ENCODE assay signal across 22 mouse cellular contexts in the genomic region with DNA sequence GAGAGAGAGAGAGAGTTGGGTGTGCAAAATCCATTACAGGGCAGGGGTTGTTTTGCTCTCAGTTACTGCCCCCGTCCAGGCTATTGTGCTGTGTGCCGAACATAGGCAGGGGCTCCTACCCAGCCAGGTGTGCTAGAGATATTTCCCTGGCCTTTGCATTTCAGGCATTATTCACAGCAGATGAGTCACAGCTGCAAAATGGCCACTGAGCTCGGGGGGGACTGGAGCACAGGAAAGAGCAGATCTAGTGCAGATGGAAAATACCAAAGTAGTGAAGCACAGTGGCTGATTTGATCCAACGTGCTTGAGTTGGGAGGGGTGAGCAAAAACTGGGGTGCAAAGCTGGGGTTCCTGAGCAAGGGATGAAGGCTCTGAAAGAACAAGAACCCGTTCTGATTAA. TPM values are rescaled to one million over a fixed set of nuclear protein-coding genes. Genes with fewer than 3 reads are reported as not detected.
DNase-seq lines count a peak whose midpoint lies in the region; ATAC-seq lines count a peak whose summit lies in the region.
"Had no signal": no experiment of that assay in that cellular context is flagged by ENCODE, and none has a peak within 500 bp of the region (broad histone marks: within the 10 kb centered on the region; RNA-seq: fewer than 3 reads in every experiment).

No protein-coding gene starts in this region.

- H3K4me3 ChIP-seq in heart, embryonic 11.5 days (ENCODE audit: low read depth, low read length) = no peak overlapping the region
- H3K4me3 ChIP-seq: embryonic facial prominence, embryonic 15.5 days; hindbrain, embryonic 15.5 days; limb, embryonic 15.5 days; liver, embryonic 15.5 days; midbrain, embryonic 12.5 days had no signal

- H3K9ac ChIP-seq in heart, embryonic 11.5 days (ENCODE audit: low read depth, low read length) = no peak overlapping the region
- H3K9ac ChIP-seq: embryonic facial prominence, embryonic 15.5 days; hindbrain, embryonic 15.5 days; limb, embryonic 15.5 days; liver, embryonic 15.5 days; midbrain, embryonic 12.5 days had no signal

- peaks cover 63% of the 10 kb centered on the region for H3K4me1 ChIP-seq in heart, embryonic 11.5 days (ENCODE audit: control insufficient read depth, insufficient read depth, low read length)

- no peak for DNase-seq in heart, adult 11 months
- peak; percentile 43 for DNase-seq in kidney, postnatal 10 days
- no peak for DNase-seq in kidney, postnatal 36 days
- peak; percentile 54 for DNase-seq in adrenal gland, postnatal 10 days
- no peak for DNase-seq in frontal cortex, postnatal 10 days (ENCODE audit: low spot score in 2 of 2)
- no peak for DNase-seq in lung, postnatal 36 days
- no peak for DNase-seq in cerebellum, postnatal 14 days
- DNase-seq: cerebellum, adult 18-20 months; cerebellum, postnatal 36 days; gastrocnemius, postnatal 10 days; heart, postnatal 14 days; right cerebral cortex, postnatal 4 days; thymus, postnatal 14 days had no signal

- WGBS in heart, embryonic 11.5 days (ENCODE audit: insufficient replicate concordance) = 57% methylated on average over 5 of the region's 5 CpGs

- ATAC-seq in heart, embryonic 11.5 days (replicated peaks; ENCODE audit: insufficient number of reproducible peaks, low FRiP score, low TSS enrichment) = no peak
- ATAC-seq: intestine, postnatal 0 days had no signal

- no peaks in the 10 kb centered on the region for H3K36me3 ChIP-seq in heart, embryonic 11.5 days (ENCODE audit: control insufficient read depth, insufficient read depth, low read length)
- H3K36me3 ChIP-seq: embryonic facial prominence, embryonic 15.5 days; hindbrain, embryonic 15.5 days; limb, embryonic 15.5 days; liver, embryonic 15.5 days; midbrain, embryonic 12.5 days had no signal

- H3K9me3 ChIP-seq in heart, embryonic 11.5 days (replicated peaks; ENCODE audit: control insufficient read depth, low read length) = no peaks in the 10 kb centered on the region; the same call in 1 of the 2 replicates
- H3K9me3 ChIP-seq: embryonic facial prominence, embryonic 15.5 days; hindbrain, embryonic 15.5 days; limb, embryonic 15.5 days; liver, embryonic 15.5 days; midbrain, embryonic 12.5 days had no signal

- peaks cover 5% of the 10 kb centered on the region for H3K27me3 ChIP-seq in heart, embryonic 11.5 days (ENCODE audit: control insufficient read depth, insufficient read depth, low read length)
- H3K27me3 ChIP-seq: hindbrain, embryonic 15.5 days had no signal

- peak overlapping the region; percentile 24; the same call in 1 of the 2 replicates for H3K4me2 ChIP-seq in heart, embryonic 11.5 days
- H3K4me2 ChIP-seq: embryonic facial prominence, embryonic 15.5 days; hindbrain, embryonic 15.5 days; limb, embryonic 15.5 days; liver, embryonic 15.5 days; midbrain, embryonic 12.5 days had no signal

- H3K27ac ChIP-seq in heart, embryonic 11.5 days (ENCODE audit: low read depth, low read length) = no peak overlapping the region
- H3K27ac ChIP-seq: embryonic facial prominence, embryonic 15.5 days; hindbrain, embryonic 15.5 days; limb, embryonic 15.5 days; liver, embryonic 15.5 days; midbrain, embryonic 12.5 days had no signal

RNA-seq across cellular contexts. Expression of a gene that starts 7.0 kb away (rescaled TPM):
- polyA plus RNA-seq in heart, embryonic 11.5 days (2014; fragmentation: Nextera tagmentation; extraction: Ambion mirVana) = 8.4 and 13.5 TPM in 2 replicates
- total RNA-seq in adrenal gland, postnatal 10 days (2021) = 10 to 100 TPM; 39.7 to 41.9 TPM

RNA-seq across cellular contexts. Expression of a gene that starts 19.7 kb away (rescaled TPM):
- polyA plus RNA-seq in heart, embryonic 11.5 days (2014; fragmentation: Nextera tagmentation; extraction: Ambion mirVana) = 24.7 and 29.1 TPM in 2 replicates
- total RNA-seq in adrenal gland, postnatal 10 days (2021) = 10 to 100 TPM; 43.2 to 44.8 TPM

RNA-seq across cellular contexts. Expression of a gene that starts 56.3 kb away (rescaled TPM):
- 0.41 TPM in 1 of 2 replicates, not detected in the other for polyA plus RNA-seq in heart, embryonic 11.5 days (2014; fragmentation: Nextera tagmentation; extraction: Ambion mirVana)
- total RNA-seq in adrenal gland, postnatal 10 days (2021) = 1 to 10 TPM in 1 of 2 experiments, under 1 TPM in 1; 0.90 to 1.4 TPM
- total RNA-seq: ES-E14; gastrocnemius, postnatal 10 days; heart, postnatal 14 days; monocyte, adult 5-6 weeks had no signal
- polyA plus RNA-seq: intestine, postnatal 0 days; limb, embryonic 15.5 days; liver, embryonic 15.5 days had no signal

Comparison
In these comparisons a context has a peak if more than half of its experiments do, and no peak if none do; other contexts are left out.
1. DNase-seq: peak in kidney, postnatal 10 days (single experiment) and adrenal gland, postnatal 10 days (single experiment); none in heart, adult 11 months (single experiment), kidney, postnatal 36 days (0 of 2), frontal cortex, postnatal 10 days (0 of 2), lung, postnatal 36 days (single experiment) and cerebellum, postnatal 14 days (0 of 2).